Mouse (Mus musculus) hindbrain, embryonic 15.5 days (tissue): ENCODE measurements around the gene Dctpp1. TPM values are rescaled to one million over a fixed set of nuclear protein-coding genes. Genes with fewer than 3 reads are reported as not detected.

Experiments used
- ATAC-seq: fragments of 200-750 bp; cut with Nextera tagmentation; 2 replicates; pipeline ENCODE4 v1.8.0; 2017; ENCODE audit warnings: low read depth, moderate number of reproducible peaks, moderate TSS enrichment; ENCODE audit not compliant: low FRiP score
- H3K27ac ChIP-seq: fragments of 300-500 bp; sonication (generic); replicated peaks from 2 replicates; pipeline ENCODE4 v1.5.1; 2015; ENCODE audit warnings: mild to moderate bottlenecking, inconsistent platforms
- H3K27me3 ChIP-seq: fragments of 300-500 bp; sonication (generic); 2 replicates; pipeline ENCODE4 v1.6.1; 2015; ENCODE audit warnings: control low read depth, inconsistent platforms
- H3K36me3 ChIP-seq: fragments of 300-500 bp; sonication (generic); 2 replicates; pipeline ENCODE4 v1.6.1; 2015; ENCODE audit warnings: control low read depth, inconsistent platforms
- H3K4me1 ChIP-seq: fragments of 300-500 bp; sonication (generic); replicated peaks from 2 replicates; pipeline ENCODE4 v1.6.1; 2015; ENCODE audit warnings: control low read depth, inconsistent platforms
- H3K4me2 ChIP-seq: fragments of 300-500 bp; sonication (generic); 2 replicates; pipeline ENCODE4 v1.6.1; 2015; ENCODE audit warnings: moderate library complexity, mild to moderate bottlenecking, inconsistent platforms
- H3K4me3 ChIP-seq: fragments of 300-500 bp; sonication (generic); 2 replicates; pipeline ENCODE4 v1.5.1; 2015; ENCODE audit warnings: mild to moderate bottlenecking, inconsistent platforms
- H3K9ac ChIP-seq: fragments of 300-500 bp; sonication (generic); 2 replicates; pipeline ENCODE4 v1.6.1; 2015; ENCODE audit warnings: inconsistent platforms
- H3K9me3 ChIP-seq: fragments of 300-500 bp; sonication (generic); 2 replicates; pipeline ENCODE4 v1.6.1; 2016; ENCODE audit warnings: control low read depth, inconsistent platforms
- WGBS: fragments of 180-500 bp; shearing (Covaris S2); methylation state at CpG from one replicate; pipeline ENCODE4 v1.1.7; 2015; 5-methylcytosine and 5-hydroxymethylcytosine counted together
- polyA plus RNA-seq: library from polyadenylated mRNA; unstranded; fragments of >200 nt; fragmentation: Nextera tagmentation; extraction: Ambion mirVana; gene quantifications from 2 replicates; pipeline ENCODE4 v1.2.1, GENCODE M21; 2015

The Dctpp1 gene
- polyA plus RNA-seq, 1 experiment from 2014 or later: 122 TPM

DNA sequence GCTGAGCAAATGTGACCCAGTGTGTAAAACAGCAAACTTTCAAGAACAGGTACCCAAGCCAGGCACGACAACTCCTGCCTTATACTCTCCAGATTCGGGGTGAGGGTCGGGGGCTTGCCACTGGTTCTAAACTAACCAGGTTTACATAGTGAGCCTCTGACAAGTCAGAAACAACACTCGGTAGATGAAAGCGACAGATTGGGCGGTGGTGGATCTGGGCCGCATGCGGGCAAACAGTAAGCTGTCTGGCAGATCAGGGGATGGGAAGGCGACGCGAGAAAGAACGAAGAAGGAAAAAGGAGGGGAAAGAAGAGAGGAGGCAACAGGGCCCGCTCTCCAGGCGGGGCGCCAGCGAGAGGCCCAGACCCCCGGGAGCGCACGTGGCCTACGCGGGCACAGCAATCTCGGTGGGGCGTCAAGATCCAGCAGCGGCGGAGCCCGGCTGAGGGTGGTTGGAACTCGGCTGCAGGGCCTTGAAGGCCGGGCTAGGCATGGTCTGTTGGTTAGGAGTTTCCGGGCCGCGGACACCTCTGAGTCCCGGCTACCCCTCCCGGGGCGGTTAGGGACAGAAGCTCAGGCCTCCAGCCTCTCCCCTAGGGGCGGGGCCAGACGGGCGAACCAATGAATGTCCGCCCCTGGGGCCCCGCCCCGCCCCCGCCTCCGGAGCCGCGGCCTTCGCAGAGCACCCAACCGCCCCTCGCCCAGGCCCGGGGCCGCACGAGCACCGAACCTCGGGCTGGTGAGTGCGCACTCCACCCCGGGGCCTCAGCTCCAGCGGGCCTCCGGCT lies 16.4 kb downstream of the Dctpp1 start, which contains the start of gene Zfp771:
Gene Zfp771 (plus strand): TSS at position 405 of the 788 bp plus-strand sequence.
- peak; percentile 94 for ATAC-seq
- peaks cover 2% of the 10 kb centered on the region; the same call in 1 of the 2 replicates for H3K36me3 ChIP-seq
- H3K27me3 ChIP-seq: no peaks in the 10 kb centered on the region
- H3K27ac ChIP-seq: peak within 1 kb of the TSS; percentile 86
- WGBS: 1% methylated on average over 54 of the region's 56 CpGs
- no peaks in the 10 kb centered on the region for H3K9me3 ChIP-seq
- H3K9ac ChIP-seq: peak within 1 kb of the TSS; percentile 90
- peak within 1 kb of the TSS; percentile 81 for H3K4me3 ChIP-seq
- H3K4me2 ChIP-seq: peak within 1 kb of the TSS; percentile 60
- H3K4me1 ChIP-seq: peaks cover 28% of the 10 kb centered on the region

DNA sequence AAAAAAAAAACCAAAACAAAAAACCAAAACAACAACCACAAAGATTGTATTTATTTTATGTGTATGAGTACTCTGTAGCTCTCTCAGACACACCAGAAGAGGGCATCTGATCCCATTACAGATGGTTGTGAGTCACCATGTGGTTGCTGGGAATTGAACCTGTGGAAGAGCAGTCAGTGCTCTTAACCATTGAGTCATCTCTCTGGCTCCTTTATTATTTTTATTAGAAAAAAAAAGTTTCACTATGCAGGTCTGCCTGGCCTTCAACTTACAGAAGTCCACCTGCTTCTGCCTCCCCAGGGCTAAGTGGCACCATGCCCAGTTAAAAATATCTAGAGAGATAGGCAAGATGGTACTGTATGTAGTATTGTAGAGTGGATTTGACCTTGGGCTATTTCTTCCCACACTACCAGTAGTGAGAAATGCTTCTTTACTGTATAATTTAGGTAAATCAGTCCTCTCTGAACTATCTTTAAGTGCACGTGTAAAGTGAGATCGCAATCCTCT lies 17.1 kb downstream of the Dctpp1 start:
- Histone ChIP-seq H3K4me3 (peak overlapping the region; percentile 81), H3K4me2 (peak overlapping the region; percentile 60), H3K4me1 (peaks cover 28% of the 10 kb centered on the region), H3K27me3 (no peaks in the 10 kb centered on the region), H3K9ac (peak overlapping the region; percentile 90; the same call in 1 of the 2 replicates), H3K27ac (peak overlapping the region; percentile 86), H3K36me3 (peaks cover 8% of the 10 kb centered on the region), H3K9me3 (no peaks in the 10 kb centered on the region)
- 43% methylated on average over 2 of the region's 2 CpGs for WGBS
- ATAC-seq: no peak

DNA sequence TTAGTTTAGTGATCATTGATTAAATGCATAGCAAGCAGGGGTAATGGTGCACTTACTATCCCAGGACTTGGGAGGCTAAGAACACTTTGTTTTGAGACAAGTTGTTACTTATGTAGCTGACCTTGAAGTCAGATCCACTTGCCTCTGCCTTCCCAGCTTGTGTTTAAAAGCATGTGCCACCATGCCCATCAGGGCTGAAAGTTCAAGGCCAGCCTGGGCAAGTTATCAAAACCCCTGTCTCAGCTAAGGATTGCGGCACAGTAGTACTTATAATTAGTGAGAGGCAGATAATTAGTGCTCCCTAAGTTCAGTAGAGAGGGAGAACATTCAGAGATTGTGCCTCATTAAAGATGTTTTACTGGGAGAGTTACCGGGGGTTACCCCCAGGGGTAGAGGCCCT lies 25.7 kb downstream of the Dctpp1 start:
- Histone ChIP-seq H3K4me1 (peaks cover 39% of the 10 kb centered on the region), H3K36me3 (peaks cover 40% of the 10 kb centered on the region), H3K27me3 (no peaks in the 10 kb centered on the region), H3K9ac (no peak overlapping the region), H3K9me3 (no peaks in the 10 kb centered on the region), H3K4me3 (no peak overlapping the region), H3K4me2 (peak overlapping the region; percentile 81), H3K27ac (no peak overlapping the region)
- no peak for ATAC-seq
- 92% methylated on average over 2 of the region's 2 CpGs for WGBS

DNA sequence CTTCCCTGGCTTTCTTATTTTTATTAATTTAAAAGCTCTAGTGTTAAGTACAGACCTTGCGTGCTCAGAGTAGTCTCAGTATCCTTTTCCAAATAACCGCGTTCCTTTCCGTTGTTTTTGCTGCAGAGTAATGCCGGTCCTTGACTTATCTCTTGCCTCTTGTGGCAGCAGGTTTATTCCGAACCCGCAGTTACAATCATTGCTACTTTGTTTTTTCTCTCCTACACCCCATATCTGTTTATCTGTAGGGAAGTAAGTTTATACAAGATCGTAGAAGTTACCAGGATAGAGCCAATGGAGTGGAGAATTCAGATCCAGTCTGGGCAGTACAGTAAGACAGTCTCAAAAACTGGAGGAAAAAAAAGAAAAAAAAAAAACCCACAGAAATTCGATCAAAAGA lies 26.7 kb downstream of the Dctpp1 start:
- Histone ChIP-seq H3K27ac (peak overlapping the region; percentile 96), H3K4me2 (peak overlapping the region; percentile 81), H3K36me3 (peaks cover 35% of the 10 kb centered on the region), H3K4me1 (peaks cover 41% of the 10 kb centered on the region), H3K9ac (peak overlapping the region; percentile 94), H3K27me3 (no peaks in the 10 kb centered on the region), H3K4me3 (peak overlapping the region; percentile 86), H3K9me3 (no peaks in the 10 kb centered on the region)
- no peak for ATAC-seq
- WGBS: 4% methylated on average over 9 of the region's 9 CpGs

- peaks cover 41% of the 10 kb centered on the region for H3K4me1 ChIP-seq
- H3K4me2 ChIP-seq: peak overlapping the region; percentile 81
- peak; percentile 58 for ATAC-seq
- peaks cover 31% of the 10 kb centered on the region for H3K36me3 ChIP-seq
- peak overlapping the region; percentile 94 for H3K9ac ChIP-seq
- H3K4me3 ChIP-seq: peak overlapping the region; percentile 86
- WGBS: 0% methylated on average over 26 of the region's 27 CpGs
- H3K9me3 ChIP-seq: no peaks in the 10 kb centered on the region
- peak overlapping the region; percentile 96 for H3K27ac ChIP-seq
- no peaks in the 10 kb centered on the region for H3K27me3 ChIP-seq
These were observed 27.1 kb downstream of the Dctpp1 start for GRCm38 (mm10) chr7:127233368-127233749.

GRCm38 (mm10) chr7:127232622-127233367 lies 27.7 kb downstream of the Dctpp1 start, which contains the start of the genes Zfp553 and Sept1:
Gene Zfp553, plus strand, starts transcription at chr7:127233061.
Gene Sept1, minus strand, starts transcription at chr7:127233130.
- Histone ChIP-seq H3K27ac (peak within 1 kb of the TSS; percentile 96), H3K36me3 (peaks cover 25% of the 10 kb centered on the region), H3K9ac (peak within 1 kb of the TSS; percentile 94), H3K4me1 (peaks cover 41% of the 10 kb centered on the region), H3K4me2 (peak within 1 kb of the TSS; percentile 81), H3K4me3 (peak within 1 kb of the TSS; percentile 86), H3K27me3 (no peaks in the 10 kb centered on the region), H3K9me3 (no peaks in the 10 kb centered on the region)
- WGBS: under 1% methylated on average over 43 of the region's 64 CpGs
- ATAC-seq: peak; percentile 93

DNA sequence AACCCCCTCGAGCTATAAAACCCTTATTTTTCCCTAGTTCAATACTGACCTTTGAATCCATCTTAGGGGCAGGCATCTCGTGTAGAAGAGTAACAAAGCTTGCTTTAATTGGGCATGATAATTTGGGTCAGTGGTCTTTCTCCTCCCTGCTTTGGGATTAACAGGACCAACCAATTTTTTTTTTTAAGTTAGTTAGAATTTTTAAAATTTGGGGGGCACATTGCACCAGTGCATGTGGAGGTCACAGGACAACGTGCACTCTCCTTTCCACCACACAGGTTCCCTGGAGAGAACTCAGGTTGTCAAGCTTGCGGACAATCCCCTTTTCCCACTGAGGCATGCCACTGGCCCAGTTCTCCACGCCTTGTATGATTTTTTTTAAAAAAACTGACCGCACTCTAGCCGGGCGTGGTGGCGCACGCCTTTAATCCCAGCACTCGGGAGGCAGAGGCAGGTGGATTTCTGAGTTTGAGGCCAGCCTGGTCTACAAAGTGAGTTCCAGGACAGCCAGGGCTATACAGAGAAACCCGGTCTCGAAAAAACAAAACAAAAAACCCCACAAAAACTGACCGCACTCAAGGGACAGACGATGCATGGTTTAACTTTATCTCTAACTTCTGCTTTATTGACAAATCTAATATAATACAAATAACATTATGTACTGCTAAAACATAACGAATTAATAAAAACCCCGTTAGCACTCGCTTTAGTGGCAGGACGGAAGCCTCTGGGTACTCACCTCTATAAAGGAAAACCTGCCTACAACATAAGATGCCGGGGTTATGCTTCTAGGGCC lies 28.5 kb downstream of the Dctpp1 start:
- Histone ChIP-seq H3K4me3 (peak overlapping the region; percentile 86), H3K36me3 (peaks cover 19% of the 10 kb centered on the region), H3K27me3 (no peaks in the 10 kb centered on the region), H3K9ac (peak overlapping the region; percentile 94), H3K4me2 (peak overlapping the region; percentile 81), H3K9me3 (no peaks in the 10 kb centered on the region), H3K27ac (peak overlapping the region; percentile 96), H3K4me1 (peaks cover 41% of the 10 kb centered on the region)
- no peak for ATAC-seq
- 2% methylated on average over 20 of the region's 20 CpGs for WGBS

DNA sequence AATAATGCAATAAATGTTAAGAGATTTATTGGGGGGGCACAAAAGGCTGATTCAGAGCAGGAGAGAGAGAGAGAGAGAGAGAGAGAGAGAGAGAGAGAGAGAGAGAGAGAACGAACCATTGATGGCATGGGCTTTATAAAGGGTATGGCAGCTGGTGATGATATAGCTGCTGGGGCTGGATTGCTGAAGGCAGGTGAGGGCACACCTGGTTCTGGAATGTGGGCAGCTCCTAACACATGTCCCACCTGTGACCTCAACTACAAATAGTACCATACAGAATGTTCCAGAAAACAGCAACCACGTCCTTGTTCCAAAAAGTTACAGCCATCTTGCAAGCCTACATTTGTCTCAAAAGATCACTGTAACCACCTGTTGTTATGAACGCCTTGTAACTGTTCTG lies 29.1 kb downstream of the Dctpp1 start:
- WGBS: 68% methylated on average over 3 of the region's 3 CpGs
- ATAC-seq: no peak
- no peaks in the 10 kb centered on the region for H3K27me3 ChIP-seq
- peak overlapping the region; percentile 86 for H3K4me3 ChIP-seq
- H3K9me3 ChIP-seq: no peaks in the 10 kb centered on the region
- peak overlapping the region; percentile 81 for H3K4me2 ChIP-seq
- H3K27ac ChIP-seq: peak overlapping the region; percentile 96
- peak overlapping the region; percentile 94; the same call in 1 of the 2 replicates for H3K9ac ChIP-seq
- peaks cover 41% of the 10 kb centered on the region for H3K4me1 ChIP-seq
- H3K36me3 ChIP-seq: peaks cover 12% of the 10 kb centered on the region

DNA sequence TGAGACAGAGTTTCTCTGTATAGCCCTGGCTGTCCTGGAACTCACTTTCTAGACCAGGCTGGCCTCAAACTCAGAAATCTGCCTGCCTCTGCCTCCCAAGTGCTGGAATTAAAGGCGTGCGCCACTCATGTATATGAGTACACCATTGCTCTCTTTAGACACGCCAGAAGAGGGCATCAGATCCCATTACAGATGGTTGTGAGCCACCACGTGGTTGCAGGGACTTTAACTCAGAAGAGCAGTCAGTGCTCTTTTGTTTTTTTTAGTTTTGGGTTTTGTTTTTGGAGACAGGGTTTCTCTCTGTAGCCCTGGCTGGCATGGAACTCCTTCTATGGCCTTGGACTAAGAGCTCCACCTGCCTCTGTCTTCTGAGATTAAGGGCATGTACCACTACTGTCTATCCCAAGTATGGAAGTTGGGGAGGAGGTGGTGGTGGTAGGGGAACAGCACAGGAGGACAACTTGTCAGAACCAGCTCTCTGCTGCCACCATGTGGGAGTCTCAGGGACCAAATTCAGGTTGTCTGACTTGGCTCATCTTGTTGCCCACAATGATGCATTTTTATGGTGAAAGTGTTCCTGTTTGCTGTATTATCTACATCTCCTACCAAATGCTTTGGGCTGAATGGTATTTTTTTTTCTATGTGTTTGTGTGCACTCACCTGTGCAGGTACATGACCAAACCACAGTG lies 31.8 kb downstream of the Dctpp1 start:
- Histone ChIP-seq H3K4me1 (peaks cover 26% of the 10 kb centered on the region), H3K9me3 (no peaks in the 10 kb centered on the region), H3K4me3 (no peak overlapping the region), H3K27me3 (no peaks in the 10 kb centered on the region), H3K27ac (no peak overlapping the region), H3K36me3 (no peaks in the 10 kb centered on the region), H3K9ac (no peak overlapping the region), H3K4me2 (no peak overlapping the region)
- 60% methylated on average over 4 of the region's 4 CpGs for WGBS
- ATAC-seq: no peak

- Histone ChIP-seq H3K4me3 (no peak overlapping the region), H3K9me3 (no peaks in the 10 kb centered on the region), H3K4me1 (peaks cover 8% of the 10 kb centered on the region), H3K27ac (no peak overlapping the region), H3K4me2 (no peak overlapping the region), H3K27me3 (no peaks in the 10 kb centered on the region), H3K9ac (no peak overlapping the region), H3K36me3 (no peaks in the 10 kb centered on the region)
- no peak for ATAC-seq
- WGBS: 93% methylated on average over 11 of the region's 11 CpGs
These were observed 35.1 kb downstream of the Dctpp1 start for GRCm38 (mm10) chr7:127225147-127225995.
